Mouse (Mus musculus) heart, postnatal 0 days (tissue): ENCODE results near the gene Mcoln3. TPM values are rescaled to one million over a fixed set of nuclear protein-coding genes. Genes with fewer than 3 reads are reported as not detected.

Experiments used
- ATAC-seq: fragments of 200-750 bp; cut with Nextera tagmentation; 2 replicates; pipeline ENCODE4 v1.8.0; 2017; ENCODE audit warnings: low read depth, moderate number of reproducible peaks, moderate library complexity; ENCODE audit not compliant: insufficient read depth
- DNase-seq: peaks from one replicate; pipeline ENCODE4 v3.0.0-alpha.2; 2016; ENCODE audit warnings: low spot score
- H3K27ac ChIP-seq: fragments of 300-500 bp; sonication (generic); 2 replicates; pipeline ENCODE4 v1.5.1; 2014; ENCODE audit warnings: low read depth, mild to moderate bottlenecking
- H3K27me3 ChIP-seq: fragments of 300-500 bp; sonication (generic); 2 replicates; pipeline ENCODE4 v1.6.1; 2014; ENCODE audit warnings: low read length, mixed read lengths; ENCODE audit not compliant: control insufficient read depth, insufficient read depth
- H3K36me3 ChIP-seq: fragments of 300-500 bp; sonication (generic); replicated peaks from 2 replicates; pipeline ENCODE4 v1.6.1; 2014; ENCODE audit warnings: low read length, mixed read lengths; ENCODE audit not compliant: control insufficient read depth, insufficient read depth
- H3K4me1 ChIP-seq: fragments of 300-500 bp; sonication (generic); 2 replicates; pipeline ENCODE4 v1.6.1; 2014; ENCODE audit warnings: antibody characterized with exemption; ENCODE audit not compliant: control insufficient read depth, insufficient read depth
- H3K4me2 ChIP-seq: fragments of 300-500 bp; sonication (generic); 2 replicates; pipeline ENCODE4 v1.6.1; 2014; ENCODE audit warnings: low read depth, mild to moderate bottlenecking, low read length, moderate library complexity
- H3K4me3 ChIP-seq: fragments of 300-500 bp; sonication (generic); 2 replicates; pipeline ENCODE4 v1.5.1; 2014; ENCODE audit warnings: low read depth, low read length
- H3K9ac ChIP-seq: fragments of 300-500 bp; sonication (generic); replicated peaks from 2 replicates; pipeline ENCODE4 v1.6.1; 2014; ENCODE audit warnings: low read depth, low read length, mixed read lengths
- H3K9me3 ChIP-seq: fragments of 300-500 bp; sonication (generic); replicated peaks from 2 replicates; pipeline ENCODE4 v1.6.1; 2016; ENCODE audit warnings: low read length; ENCODE audit not compliant: control insufficient read depth
- CTCF ChIP-seq: IDR thresholded peaks from 2 replicates; pipeline ENCODE4 v1.5.1; 2016; ENCODE audit warnings: antibody characterized with exemption, control low read depth, low read depth
- EP300 ChIP-seq: IDR thresholded peaks from 2 replicates; pipeline ENCODE4 v1.6.1; 2016; ENCODE audit warnings: antibody characterized with exemption, low read depth
- WGBS: fragments of 180-500 bp; shearing (Covaris S2); extraction: QIAGEN DNeasy Blood & Tissue Kit; methylation state at CpG from one replicate; pipeline ENCODE4 v1.1.7; 2014; 5-methylcytosine and 5-hydroxymethylcytosine counted together
- polyA plus RNA-seq: library from polyadenylated mRNA; unstranded; fragments of >200 nt; fragmentation: Nextera tagmentation; extraction: Ambion mirVana; gene quantifications from 2 replicates; pipeline ENCODE4 v1.2.1, GENCODE M21; 2015
- total RNA-seq: library from RNA; depleted of rRNA; stranded (reverse); fragments of >200 nt; gene quantifications from 2 replicates; pipeline ENCODE4 v1.2.3, GENCODE M21; 2014; ENCODE audit warnings: low replicate concordance

The Mcoln3 gene
- total and polyA plus RNA-seq, 2 experiments from 2014 or later, result 0.20 TPM; not detected in 1

- H3K27ac ChIP-seq, result no peak overlapping the region
- ATAC-seq (no peak), DNase-seq (no peak)
- no peaks in the 10 kb centered on the region for H3K36me3 ChIP-seq
- H3K9me3 ChIP-seq, result no peaks in the 10 kb centered on the region
- no peak for TF ChIP-seq EP300
- no peak for TF ChIP-seq CTCF
- H3K4me3 ChIP-seq, result no peak overlapping the region
- no peaks in the 10 kb centered on the region for H3K4me1 ChIP-seq
- no peaks in the 10 kb centered on the region for H3K27me3 ChIP-seq
- no peak overlapping the region for H3K9ac ChIP-seq
- 71% methylated on average over 9 of the region's 9 CpGs for WGBS
- no peak overlapping the region for H3K4me2 ChIP-seq
Observed at GRCm38 (mm10) chr3:146134834-146135233, 17.6 kb downstream of the Mcoln3 start.

DNA sequence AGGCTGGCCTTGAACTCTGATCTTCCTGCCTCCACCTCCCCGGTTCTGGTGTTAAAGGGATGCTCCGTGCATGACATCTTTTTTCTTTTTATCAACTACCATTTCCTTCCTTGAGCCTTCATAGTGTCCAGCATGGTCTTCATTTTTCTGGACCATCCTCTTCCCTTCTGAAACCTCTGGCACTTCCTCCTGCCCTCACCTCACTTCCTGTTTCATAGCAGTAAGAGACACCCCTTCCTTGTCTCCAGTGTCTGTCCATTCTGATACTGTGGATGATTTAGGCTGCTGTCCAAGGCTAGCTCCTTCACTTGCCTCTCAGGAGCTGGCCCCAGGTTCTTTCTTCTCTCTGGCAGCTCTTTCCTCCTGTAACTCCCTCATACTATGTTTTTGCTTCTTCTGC lies 18.2 kb downstream of the Mcoln3 start:
- no peak overlapping the region for H3K9ac ChIP-seq
- ATAC-seq (no peak), DNase-seq (no peak)
- no peaks in the 10 kb centered on the region for H3K27me3 ChIP-seq
- H3K4me1 ChIP-seq, result no peaks in the 10 kb centered on the region
- 78% methylated on average over 2 of the region's 2 CpGs for WGBS
- no peaks in the 10 kb centered on the region for H3K9me3 ChIP-seq
- H3K27ac ChIP-seq, result no peak overlapping the region
- H3K4me2 ChIP-seq, result no peak overlapping the region
- no peak overlapping the region for H3K4me3 ChIP-seq
- TF ChIP-seq CTCF (no peak), EP300 (no peak)
- H3K36me3 ChIP-seq, result no peaks in the 10 kb centered on the region

DNA sequence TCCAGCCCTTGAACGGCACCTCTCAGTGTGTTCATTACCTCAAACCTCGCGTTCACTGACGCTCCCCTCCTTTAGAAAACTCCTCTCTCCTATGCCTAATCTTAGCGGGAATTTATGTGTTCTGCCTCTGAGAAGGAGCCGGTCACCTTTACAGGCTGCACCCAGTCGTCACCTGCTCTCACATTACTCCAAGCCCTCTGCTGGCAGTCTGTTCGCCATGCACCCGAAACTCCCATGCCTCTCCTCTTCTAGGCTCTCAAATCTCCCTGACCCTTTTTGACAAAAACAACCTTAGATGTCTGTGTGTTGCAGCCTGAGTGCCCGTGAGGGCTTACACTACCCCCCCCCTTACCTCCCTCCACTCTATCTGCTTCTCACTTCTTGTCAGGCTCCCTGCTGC lies 19.2 kb downstream of the Mcoln3 start:
- Histone ChIP-seq H3K4me1 (no peaks in the 10 kb centered on the region), H3K36me3 (no peaks in the 10 kb centered on the region), H3K27ac (no peak overlapping the region), H3K9me3 (no peaks in the 10 kb centered on the region), H3K27me3 (no peaks in the 10 kb centered on the region), H3K4me3 (no peak overlapping the region), H3K4me2 (no peak overlapping the region), H3K9ac (no peak overlapping the region)
- peak; percentile 39; the same call in 1 of the 2 replicates for ATAC-seq
- WGBS, result 24% methylated on average over 10 of the region's 10 CpGs
- TF ChIP-seq CTCF (peak; percentile 49), EP300 (no peak)
- no peak for DNase-seq

GRCm38 (mm10) chr3:146140276-146140675 lies 23.0 kb downstream of the Mcoln3 start:
- Histone ChIP-seq H3K27ac (no peak overlapping the region), H3K4me1 (no peaks in the 10 kb centered on the region), H3K9me3 (no peaks in the 10 kb centered on the region), H3K4me3 (no peak overlapping the region), H3K4me2 (no peak overlapping the region), H3K27me3 (no peaks in the 10 kb centered on the region), H3K36me3 (no peaks in the 10 kb centered on the region), H3K9ac (no peak overlapping the region)
- TF ChIP-seq EP300 (no peak), CTCF (no peak)
- no peak for DNase-seq
- no peak for ATAC-seq
- WGBS, result 86% methylated on average over 7 of the region's 7 CpGs

GRCm38 (mm10) chr3:146142523-146142922 lies 25.3 kb downstream of the Mcoln3 start:
- ATAC-seq, result no peak
- no peaks in the 10 kb centered on the region for H3K36me3 ChIP-seq
- no peaks in the 10 kb centered on the region for H3K27me3 ChIP-seq
- H3K4me3 ChIP-seq, result no peak overlapping the region
- H3K9ac ChIP-seq, result no peak overlapping the region
- no peak overlapping the region for H3K4me2 ChIP-seq
- TF ChIP-seq CTCF (no peak), EP300 (no peak)
- no peak for DNase-seq
- H3K27ac ChIP-seq, result no peak overlapping the region
- no peaks in the 10 kb centered on the region for H3K9me3 ChIP-seq
- 81% methylated on average over 7 of the region's 7 CpGs for WGBS
- no peaks in the 10 kb centered on the region for H3K4me1 ChIP-seq

- 52% methylated on average over 5 of the region's 5 CpGs for WGBS
- DNase-seq (no peak), ATAC-seq (no peak)
- Histone ChIP-seq H3K4me1 (peaks cover 3% of the 10 kb centered on the region; the same call in 1 of the 2 replicates), H3K27me3 (peaks cover 8% of the 10 kb centered on the region; the same call in 1 of the 2 replicates), H3K4me2 (no peak overlapping the region), H3K9ac (no peak overlapping the region), H3K9me3 (no peaks in the 10 kb centered on the region), H3K4me3 (no peak overlapping the region), H3K36me3 (no peaks in the 10 kb centered on the region), H3K27ac (no peak overlapping the region)
- no peak for TF ChIP-seq CTCF
- TF ChIP-seq EP300, result no peak
Observed at GRCm38 (mm10) chr3:146145501-146145900, 28.3 kb downstream of the Mcoln3 start.
